Mouse (Mus musculus): ENCODE data around the gene Sec61a1. TPM values are rescaled to one million over a fixed set of nuclear protein-coding genes. Genes with fewer than 3 reads are reported as not detected.

The Sec61a1 gene
- 172 and 176 TPM in 2 replicates for total RNA-seq (2021)
- long read RNA-seq, transcript Sec61a1-201 (12 exons, 3,172 nt) = major isoform, 38 of 70 reads
- long read RNA-seq, partial matches to known transcripts = 11 of 70 reads
- long read RNA-seq, other reads (novel, unspliced or antisense) = 18 of 70 reads

- peak; percentile 94 for DNase-seq
Observed at GRCm38 (mm10) chr6:88518404-88519263, at the start of gene Sec61a1. Sec61a1 (minus strand) TSS chr6:88518905.

GRCm38 (mm10) chr6:88566676-88567075 is 48.0 kb upstream of the Sec61a1 start:
- no peak for DNase-seq

GRCm38 (mm10) chr6:88565033-88565432 is 46.3 kb upstream of the Sec61a1 start:
- DNase-seq = no peak

- no peak for DNase-seq
Observed at GRCm38 (mm10) chr6:88560156-88560555, 41.5 kb upstream of the Sec61a1 start.

- no peak for DNase-seq
Observed at GRCm38 (mm10) chr6:88559688-88560087, 41.0 kb upstream of the Sec61a1 start.

- no peak for DNase-seq
Observed at GRCm38 (mm10) chr6:88558076-88558475, 39.4 kb upstream of the Sec61a1 start.

GRCm38 (mm10) chr6:88557548-88557947 is 38.8 kb upstream of the Sec61a1 start:
- no peak for DNase-seq

GRCm38 (mm10) chr6:88549916-88550315 is 31.2 kb upstream of the Sec61a1 start:
- no peak for DNase-seq

- DNase-seq = peak; percentile 61
Observed at GRCm38 (mm10) chr6:88549137-88549814, 30.6 kb upstream of the Sec61a1 start.

- DNase-seq = no peak
Observed at GRCm38 (mm10) chr6:88548405-88549049, 29.8 kb upstream of the Sec61a1 start.

- DNase-seq = no peak
Observed at GRCm38 (mm10) chr6:88545397-88545790, 26.7 kb upstream of the Sec61a1 start.

- DNase-seq = no peak
Observed at GRCm38 (mm10) chr6:88544644-88545396, 26.1 kb upstream of the Sec61a1 start.

GRCm38 (mm10) chr6:88544241-88544640 is 25.5 kb upstream of the Sec61a1 start:
- no peak for DNase-seq

GRCm38 (mm10) chr6:88540093-88540755 is 21.5 kb upstream of the Sec61a1 start:
- peak; percentile 19 for DNase-seq

- peak; percentile 42 for DNase-seq
Observed at GRCm38 (mm10) chr6:88530306-88530705, 11.6 kb upstream of the Sec61a1 start.

- no peak for DNase-seq
Observed at GRCm38 (mm10) chr6:88524056-88524455, 5.4 kb upstream of the Sec61a1 start.

- no peak for DNase-seq
Observed at GRCm38 (mm10) chr6:88523451-88523850, 4.7 kb upstream of the Sec61a1 start.

- DNase-seq = no peak
Observed at GRCm38 (mm10) chr6:88523043-88523442, 4.3 kb upstream of the Sec61a1 start.

GRCm38 (mm10) chr6:88522606-88523005 is 3.9 kb upstream of the Sec61a1 start:
- no peak for DNase-seq

- DNase-seq = no peak
Observed at GRCm38 (mm10) chr6:88521821-88522220, 3.1 kb upstream of the Sec61a1 start.

- DNase-seq = no peak
Observed at GRCm38 (mm10) chr6:88517701-88518403, 853 bp downstream of the Sec61a1 start.
